Mouse (Mus musculus): ENCODE data around the gene Plxna4. TPM values are rescaled to one million over a fixed set of nuclear protein-coding genes. Genes with fewer than 3 reads are reported as not detected.

Gene Plxna4
- polyA plus RNA-seq, 1 experiment = 0.67 TPM

GRCm38 (mm10) chr6:32411325-32411724 is 176.7 kb downstream of the Plxna4 start:
- H3K27ac ChIP-seq (ENCODE audit: insufficient read depth, low read depth, low read length) = no peak overlapping the region
- no peaks in the 10 kb centered on the region for H3K36me3 ChIP-seq (ENCODE audit: control insufficient read depth, insufficient read depth, low read length)
- no peaks in the 10 kb centered on the region for H3K27me3 ChIP-seq (ENCODE audit: control insufficient read depth, insufficient read depth, low read length)
- WGBS = 36% methylated on average over 5 of the region's 5 CpGs
- TF ChIP-seq CTCF (IDR thresholded peaks at IDR 0.05; ENCODE audit: extremely low read depth, insufficient read length, insufficient replicate concordance, low read depth, low read length) (no peak), POLR2A (IDR thresholded peaks at IDR 0.05; ENCODE audit: low read depth, low read length) (no peak)
- no peak overlapping the region for H3K4me3 ChIP-seq (ENCODE audit: low read depth, low read length)
- H3K4me1 ChIP-seq (ENCODE audit: control insufficient read depth, insufficient read depth, insufficient read length, low read length) = no peaks in the 10 kb centered on the region

GRCm38 (mm10) chr6:32409625-32410024 is 178.4 kb downstream of the Plxna4 start:
- no peak for TF ChIP-seq CTCF (IDR thresholded peaks at IDR 0.05; ENCODE audit: extremely low read depth, insufficient read length, insufficient replicate concordance, low read depth, low read length)
- Histone ChIP-seq H3K36me3 (ENCODE audit: control insufficient read depth, insufficient read depth, low read length) (no peaks in the 10 kb centered on the region), H3K4me1 (ENCODE audit: control insufficient read depth, insufficient read depth, insufficient read length, low read length) (no peaks in the 10 kb centered on the region), H3K4me3 (ENCODE audit: low read depth, low read length) (no peak overlapping the region), H3K27me3 (ENCODE audit: control insufficient read depth, insufficient read depth, low read length) (no peaks in the 10 kb centered on the region), H3K27ac (ENCODE audit: insufficient read depth, low read depth, low read length) (no peak overlapping the region)
- 43% methylated on average over 1 of the region's 1 CpGs for WGBS

GRCm38 (mm10) chr6:32407574-32408185 is 180.3 kb downstream of the Plxna4 start:
- TF ChIP-seq CTCF (IDR thresholded peaks at IDR 0.05; ENCODE audit: extremely low read depth, insufficient read length, insufficient replicate concordance, low read depth, low read length) (no peak), POLR2A (IDR thresholded peaks at IDR 0.05; ENCODE audit: low read depth, low read length) (no peak)
- Histone ChIP-seq H3K36me3 (ENCODE audit: control insufficient read depth, insufficient read depth, low read length) (no peaks in the 10 kb centered on the region), H3K27me3 (ENCODE audit: control insufficient read depth, insufficient read depth, low read length) (no peaks in the 10 kb centered on the region), H3K27ac (ENCODE audit: insufficient read depth, low read depth, low read length) (no peak overlapping the region), H3K4me1 (ENCODE audit: control insufficient read depth, insufficient read depth, insufficient read length, low read length) (no peaks in the 10 kb centered on the region), H3K4me3 (ENCODE audit: low read depth, low read length) (no peak overlapping the region)
- WGBS = 44% methylated on average over 8 of the region's 8 CpGs

- H3K36me3 ChIP-seq (ENCODE audit: control insufficient read depth, insufficient read depth, low read length) = no peaks in the 10 kb centered on the region
- H3K27ac ChIP-seq (ENCODE audit: insufficient read depth, low read depth, low read length) = no peak overlapping the region
- TF ChIP-seq POLR2A (IDR thresholded peaks at IDR 0.05; ENCODE audit: low read depth, low read length) = no peak
- no peaks in the 10 kb centered on the region for H3K4me1 ChIP-seq (ENCODE audit: control insufficient read depth, insufficient read depth, insufficient read length, low read length)
- H3K4me3 ChIP-seq (ENCODE audit: low read depth, low read length) = no peak overlapping the region
- H3K27me3 ChIP-seq (ENCODE audit: control insufficient read depth, insufficient read depth, low read length) = no peaks in the 10 kb centered on the region
- 88% methylated on average over 20 of the region's 20 CpGs for WGBS
These were observed 181.5 kb downstream of the Plxna4 start for GRCm38 (mm10) chr6:32406316-32407095.

- H3K4me1 ChIP-seq (ENCODE audit: control insufficient read depth, insufficient read depth, insufficient read length, low read length) = no peaks in the 10 kb centered on the region
- no peaks in the 10 kb centered on the region for H3K27me3 ChIP-seq (ENCODE audit: control insufficient read depth, insufficient read depth, low read length)
- H3K4me3 ChIP-seq (ENCODE audit: low read depth, low read length) = no peak overlapping the region
- TF ChIP-seq CTCF (IDR thresholded peaks at IDR 0.05; ENCODE audit: extremely low read depth, insufficient read length, insufficient replicate concordance, low read depth, low read length) (no peak), POLR2A (IDR thresholded peaks at IDR 0.05; ENCODE audit: low read depth, low read length) (no peak)
- no peak overlapping the region for H3K27ac ChIP-seq (ENCODE audit: insufficient read depth, low read depth, low read length)
- WGBS = 83% methylated on average over 3 of the region's 3 CpGs
- H3K36me3 ChIP-seq (ENCODE audit: control insufficient read depth, insufficient read depth, low read length) = no peaks in the 10 kb centered on the region
These were observed 185.3 kb downstream of the Plxna4 start for GRCm38 (mm10) chr6:32402560-32403235.

- TF ChIP-seq POLR2A (IDR thresholded peaks at IDR 0.05; ENCODE audit: low read depth, low read length) (no peak), CTCF (IDR thresholded peaks at IDR 0.05; ENCODE audit: extremely low read depth, insufficient read length, insufficient replicate concordance, low read depth, low read length) (no peak)
- no peak overlapping the region for H3K27ac ChIP-seq (ENCODE audit: insufficient read depth, low read depth, low read length)
- no peaks in the 10 kb centered on the region for H3K27me3 ChIP-seq (ENCODE audit: control insufficient read depth, insufficient read depth, low read length)
- 88% methylated on average over 3 of the region's 3 CpGs for WGBS
- H3K4me1 ChIP-seq (ENCODE audit: control insufficient read depth, insufficient read depth, insufficient read length, low read length) = no peaks in the 10 kb centered on the region
- H3K36me3 ChIP-seq (ENCODE audit: control insufficient read depth, insufficient read depth, low read length) = no peaks in the 10 kb centered on the region
- no peak overlapping the region for H3K4me3 ChIP-seq (ENCODE audit: low read depth, low read length)
These were observed 189.7 kb downstream of the Plxna4 start for GRCm38 (mm10) chr6:32398261-32398660.

- H3K27ac ChIP-seq (ENCODE audit: insufficient read depth, low read depth, low read length) = no peak overlapping the region
- no peaks in the 10 kb centered on the region for H3K4me1 ChIP-seq (ENCODE audit: control insufficient read depth, insufficient read depth, insufficient read length, low read length)
- H3K36me3 ChIP-seq (ENCODE audit: control insufficient read depth, insufficient read depth, low read length) = no peaks in the 10 kb centered on the region
- no peak overlapping the region for H3K4me3 ChIP-seq (ENCODE audit: low read depth, low read length)
- WGBS = 56% methylated on average over 6 of the region's 6 CpGs
- TF ChIP-seq CTCF (IDR thresholded peaks at IDR 0.05; ENCODE audit: extremely low read depth, insufficient read length, insufficient replicate concordance, low read depth, low read length) = no peak
- TF ChIP-seq POLR2A (IDR thresholded peaks at IDR 0.05; ENCODE audit: low read depth, low read length) = no peak
- no peaks in the 10 kb centered on the region for H3K27me3 ChIP-seq (ENCODE audit: control insufficient read depth, insufficient read depth, low read length)
These were observed 190.8 kb downstream of the Plxna4 start for GRCm38 (mm10) chr6:32397133-32397730.
